Mouse (Mus musculus): ENCODE data around the gene Tef. TPM values are rescaled to one million over a fixed set of nuclear protein-coding genes. Genes with fewer than 3 reads are reported as not detected.
A peak's percentile ranks its signal among the peaks of the same experiment; 100 is the strongest.

Gene Tef
- total and polyA plus RNA-seq, 3 experiments, result 12.3 to 21.7 TPM; not detected in 1

GRCm38 (mm10) chr15:81760361-81761079, 41.7 kb upstream of the Tef start:
- Histone ChIP-seq H3K27ac (ENCODE audit: control insufficient read depth, low read depth, low read length) (no peak overlapping the region), H3K36me3 (ENCODE audit: control insufficient read depth in 1 of 2, insufficient read depth in 2 of 2, low read length in 2 of 2) (peaks cover 0 to 29% of the 10 kb centered on the region in 2 experiments; a peak in 2 of 4 replicates), H3K4me3 (ENCODE audit: control insufficient read depth in 1 of 2, insufficient read depth in 1 of 2, low read depth in 2 of 2, low read length in 2 of 2) (no peak overlapping the region), H3K9ac (ENCODE audit: control insufficient read depth, low read depth, low read length, poor library complexity, severe bottlenecking) (no peak overlapping the region), H3K9me3 (replicated peaks; ENCODE audit: insufficient read depth, low read length) (no peaks in the 10 kb centered on the region), H3K27me3 (ENCODE audit: control insufficient read depth in 1 of 2, insufficient read depth in 2 of 2, low read length in 2 of 2) (no peaks in the 10 kb centered on the region), H3K4me1 (ENCODE audit: control insufficient read depth in 1 of 2, insufficient read depth in 2 of 2, low read length in 2 of 2) (peaks cover 17 to 24% of the 10 kb centered on the region in 2 experiments), H3K79me2 (ENCODE audit: control insufficient read depth, insufficient read depth, low read length, poor library complexity) (no peaks in the 10 kb centered on the region)
- DNase-seq (ENCODE audit: low read depth, low spot score), result no peak
- TF ChIP-seq USF1 (IDR thresholded peaks at IDR 0.05; ENCODE audit: low read depth, low read length) (0 out of 2 replicates have a peak, but pooled peaks have one; percentile 7), ELF1 (IDR thresholded peaks at IDR 0.05; ENCODE audit: low read depth, low read length) (no peak)

DNA sequence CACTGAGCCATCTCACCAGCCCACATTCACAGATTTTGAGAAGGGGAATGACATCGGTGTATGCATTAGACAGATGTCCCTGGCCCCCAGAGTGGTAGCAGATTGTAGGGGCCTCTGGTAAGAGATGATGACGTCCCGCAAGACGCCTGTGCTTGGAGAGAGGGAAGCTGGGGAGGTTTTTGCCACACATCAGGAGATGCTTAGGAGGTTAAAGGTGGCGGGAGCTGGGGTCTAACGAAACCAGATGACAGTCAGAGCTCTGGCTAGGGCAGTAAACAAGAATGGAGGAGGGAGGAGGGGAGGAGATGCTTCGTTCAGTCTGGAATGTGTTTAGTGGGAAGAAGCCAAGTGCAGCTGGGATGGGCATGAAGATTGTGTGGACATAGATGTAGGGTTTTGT, 40.8 kb upstream of the Tef start:
- DNase-seq (ENCODE audit: low read depth, low spot score), result no peak
- peaks cover 22 to 32% of the 10 kb centered on the region in 2 experiments for H3K4me1 ChIP-seq (ENCODE audit: control insufficient read depth in 1 of 2, insufficient read depth in 2 of 2, low read length in 2 of 2)
- no peak overlapping the region for H3K4me3 ChIP-seq (ENCODE audit: control insufficient read depth in 1 of 2, insufficient read depth in 1 of 2, low read depth in 2 of 2, low read length in 2 of 2)
- H3K36me3 ChIP-seq (ENCODE audit: control insufficient read depth in 1 of 2, insufficient read depth in 2 of 2, low read length in 2 of 2), result peaks cover 0 to 33% of the 10 kb centered on the region in 2 experiments; a peak in 2 of 4 replicates
- H3K79me2 ChIP-seq (ENCODE audit: control insufficient read depth, insufficient read depth, low read length, poor library complexity), result no peaks in the 10 kb centered on the region
- TF ChIP-seq JUND (IDR thresholded peaks at IDR 0.05; ENCODE audit: low read depth, low read length), result no peak
- no peaks in the 10 kb centered on the region for H3K9me3 ChIP-seq (replicated peaks; ENCODE audit: insufficient read depth, low read length)
- H3K27me3 ChIP-seq (ENCODE audit: control insufficient read depth in 1 of 2, insufficient read depth in 2 of 2, low read length in 2 of 2), result no peaks in the 10 kb centered on the region
- no peak overlapping the region for H3K27ac ChIP-seq (ENCODE audit: control insufficient read depth, low read depth, low read length)
- no peak overlapping the region for H3K9ac ChIP-seq (ENCODE audit: control insufficient read depth, low read depth, low read length, poor library complexity, severe bottlenecking)

DNA sequence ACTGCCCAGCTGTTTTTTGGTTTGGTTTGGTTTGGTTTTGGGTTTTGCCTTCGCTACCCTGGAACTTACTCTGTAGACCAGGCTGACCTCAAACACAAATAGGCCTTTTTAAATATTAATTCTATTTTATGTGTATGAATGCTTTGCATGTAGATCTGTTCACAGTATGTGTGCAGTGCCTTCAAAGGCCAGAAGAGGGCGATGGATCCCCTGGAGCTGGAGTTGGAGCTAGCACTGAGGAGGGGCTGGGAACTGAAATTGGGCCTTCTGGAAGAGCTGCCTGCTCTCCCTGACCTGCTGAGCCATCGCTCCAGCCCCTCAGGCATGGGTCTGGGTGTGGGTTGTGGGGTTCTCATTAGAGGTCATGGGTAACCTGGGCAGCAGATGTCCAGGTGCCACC, 40.3 kb upstream of the Tef start:
- Histone ChIP-seq H3K4me1 (ENCODE audit: control insufficient read depth in 1 of 2, insufficient read depth in 2 of 2, low read length in 2 of 2) (peaks cover 22 to 33% of the 10 kb centered on the region in 2 experiments), H3K9ac (ENCODE audit: control insufficient read depth, low read depth, low read length, poor library complexity, severe bottlenecking) (no peak overlapping the region), H3K9me3 (replicated peaks; ENCODE audit: insufficient read depth, low read length) (no peaks in the 10 kb centered on the region), H3K27me3 (ENCODE audit: control insufficient read depth in 1 of 2, insufficient read depth in 2 of 2, low read length in 2 of 2) (no peaks in the 10 kb centered on the region), H3K79me2 (ENCODE audit: control insufficient read depth, insufficient read depth, low read length, poor library complexity) (no peaks in the 10 kb centered on the region), H3K4me3 (ENCODE audit: control insufficient read depth in 1 of 2, insufficient read depth in 1 of 2, low read depth in 2 of 2, low read length in 2 of 2) (no peak overlapping the region), H3K36me3 (ENCODE audit: control insufficient read depth in 1 of 2, insufficient read depth in 2 of 2, low read length in 2 of 2) (peaks cover 0 to 33% of the 10 kb centered on the region in 2 experiments; a peak in 2 of 4 replicates), H3K27ac (ENCODE audit: control insufficient read depth, low read depth, low read length) (no peak overlapping the region)
- TF ChIP-seq RAD21 (IDR thresholded peaks at IDR 0.05; ENCODE audit: low read depth, low read length), result peak; percentile 14; the same call in 1 of the 2 replicates
- TF ChIP-seq CTCF (IDR thresholded peaks at IDR 0.05 in 2 of 3, conservative IDR thresholded peaks at IDR 0.05 in 1 of 3; ENCODE audit: control insufficient read depth in 1 of 3, insufficient read depth in 1 of 3, low read depth in 2 of 3, low read length in 3 of 3, poor library complexity in 1 of 3, severe bottlenecking in 1 of 3), result peak; percentile 30 to 46 (median 38); a peak in 4 of 6 replicates
- TF ChIP-seq CHD2 (IDR thresholded peaks at IDR 0.05; ENCODE audit: low read length), result no peak
- DNase-seq (ENCODE audit: low read depth, low spot score), result peak; percentile 32

- H3K4me3 ChIP-seq (ENCODE audit: control insufficient read depth in 1 of 2, insufficient read depth in 1 of 2, low read depth in 2 of 2, low read length in 2 of 2), result no peak overlapping the region
- H3K79me2 ChIP-seq (ENCODE audit: control insufficient read depth, insufficient read depth, low read length, poor library complexity), result no peaks in the 10 kb centered on the region
- H3K27ac ChIP-seq (ENCODE audit: control insufficient read depth, low read depth, low read length), result peak overlapping the region; percentile 2; the same call in 1 of the 2 replicates
- no peaks in the 10 kb centered on the region for H3K27me3 ChIP-seq (ENCODE audit: control insufficient read depth in 1 of 2, insufficient read depth in 2 of 2, low read length in 2 of 2)
- H3K9ac ChIP-seq (ENCODE audit: control insufficient read depth, low read depth, low read length, poor library complexity, severe bottlenecking), result no peak overlapping the region
- peaks cover 2 to 30% of the 10 kb centered on the region in 2 experiments; a peak in 3 of 4 replicates for H3K36me3 ChIP-seq (ENCODE audit: control insufficient read depth in 1 of 2, insufficient read depth in 2 of 2, low read length in 2 of 2)
- peaks cover 17 to 30% of the 10 kb centered on the region in 2 experiments for H3K4me1 ChIP-seq (ENCODE audit: control insufficient read depth in 1 of 2, insufficient read depth in 2 of 2, low read length in 2 of 2)
- DNase-seq (ENCODE audit: low read depth, low spot score), result peak; percentile 38
- peak in 1 of 2 experiments; percentile 50; a peak in 1 of 4 replicates for TF ChIP-seq EP300 (IDR thresholded peaks at IDR 0.05; ENCODE audit: low read depth in 1 of 2, low read length in 2 of 2)
- peak; percentile 39; the same call in 1 of the 2 replicates for TF ChIP-seq GATA1 (IDR thresholded peaks at IDR 0.05; ENCODE audit: low read depth, low read length)
- 0 out of 2 replicates have a peak, but pooled peaks have one; percentile 15 for TF ChIP-seq SIN3A (IDR thresholded peaks at IDR 0.05; ENCODE audit: low read length)
- no peak for TF ChIP-seq SMC3 (IDR thresholded peaks at IDR 0.05; ENCODE audit: low read depth, low read length)
- peak; percentile 41; the same call in 1 of the 2 replicates for TF ChIP-seq TCF12 (IDR thresholded peaks at IDR 0.05; ENCODE audit: low read depth, low read length)
- peak; percentile 54 for TF ChIP-seq TAL1 (IDR thresholded peaks at IDR 0.05; ENCODE audit: low read length)
- no peak for TF ChIP-seq ELF1 (IDR thresholded peaks at IDR 0.05; ENCODE audit: low read depth, low read length)
- no peaks in the 10 kb centered on the region for H3K9me3 ChIP-seq (replicated peaks; ENCODE audit: insufficient read depth, low read length)
Observed at GRCm38 (mm10) chr15:81764573-81764972, 37.6 kb upstream of the Tef start.

All from MEL (cell line).